Mouse (Mus musculus): ENCODE results near the gene Pibf1. TPM values are rescaled to one million over a fixed set of nuclear protein-coding genes. Genes with fewer than 3 reads are reported as not detected.

Pibf1 gene
- polyA plus RNA-seq, 1 experiment: 13.0 TPM

DNA sequence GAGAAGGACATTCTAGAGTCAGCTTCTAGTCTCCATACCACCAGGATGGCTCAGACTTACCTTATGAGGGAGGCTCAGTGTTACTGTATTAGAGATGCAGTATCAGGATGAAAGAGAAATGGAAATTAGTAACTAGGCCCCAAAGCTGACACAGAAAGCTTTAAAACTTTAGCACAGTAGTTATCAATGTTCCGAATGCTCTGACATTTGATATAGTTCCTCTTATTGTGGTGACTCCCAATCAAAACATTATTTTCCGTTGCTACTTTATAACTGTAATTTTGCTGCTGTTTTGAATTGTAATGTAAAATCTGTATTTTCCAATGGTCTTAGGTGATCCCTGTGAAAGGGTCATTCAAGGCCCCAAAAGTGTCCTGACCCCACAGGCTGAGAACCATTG, 7.4 kb downstream of the Pibf1 start:
- Histone ChIP-seq H3K4me1 (ENCODE audit: control insufficient read depth, insufficient read depth, low read length) (peaks cover 25% of the 10 kb centered on the region), H3K4me3 (ENCODE audit: insufficient read depth, low read length) (no peak overlapping the region), H3K27ac (ENCODE audit: insufficient read depth, low read depth, low read length) (no peak overlapping the region)
- no peak for TF ChIP-seq POLR2A (IDR thresholded peaks at IDR 0.05; ENCODE audit: borderline replicate concordance, low read depth, low read length)

DNA sequence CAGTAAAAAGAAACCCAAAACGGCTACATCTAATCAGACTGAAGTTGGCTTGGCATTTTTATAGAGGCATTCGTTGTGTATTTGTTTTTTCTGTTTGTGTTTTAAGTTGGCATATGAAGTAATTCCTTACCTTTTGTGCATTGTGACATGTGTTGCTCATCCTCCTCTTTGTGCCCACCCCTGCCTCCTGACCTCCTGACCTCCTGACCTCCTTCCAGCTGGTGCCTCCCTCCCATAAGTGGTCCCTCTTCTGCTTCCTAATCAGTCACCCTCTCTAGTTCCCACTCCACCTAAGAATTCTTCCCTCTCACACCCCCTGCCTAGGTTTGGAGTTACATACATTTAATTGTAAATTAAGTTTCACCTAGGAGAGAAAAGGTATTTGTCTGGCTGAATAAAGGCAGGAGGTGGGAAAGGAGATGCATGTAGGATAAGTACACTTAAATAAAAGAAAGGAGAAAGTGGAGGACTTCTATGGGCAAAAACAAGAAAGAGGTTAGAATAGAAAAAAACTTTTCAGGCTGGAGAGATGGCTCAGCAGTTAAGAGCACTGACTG, 8.5 kb downstream of the Pibf1 start:
- H3K27ac ChIP-seq (ENCODE audit: insufficient read depth, low read depth, low read length): no peak overlapping the region
- no peak for TF ChIP-seq CTCF (IDR thresholded peaks at IDR 0.05; ENCODE audit: low read depth, low read length)
- TF ChIP-seq POLR2A (IDR thresholded peaks at IDR 0.05; ENCODE audit: borderline replicate concordance, low read depth, low read length): no peak

DNA sequence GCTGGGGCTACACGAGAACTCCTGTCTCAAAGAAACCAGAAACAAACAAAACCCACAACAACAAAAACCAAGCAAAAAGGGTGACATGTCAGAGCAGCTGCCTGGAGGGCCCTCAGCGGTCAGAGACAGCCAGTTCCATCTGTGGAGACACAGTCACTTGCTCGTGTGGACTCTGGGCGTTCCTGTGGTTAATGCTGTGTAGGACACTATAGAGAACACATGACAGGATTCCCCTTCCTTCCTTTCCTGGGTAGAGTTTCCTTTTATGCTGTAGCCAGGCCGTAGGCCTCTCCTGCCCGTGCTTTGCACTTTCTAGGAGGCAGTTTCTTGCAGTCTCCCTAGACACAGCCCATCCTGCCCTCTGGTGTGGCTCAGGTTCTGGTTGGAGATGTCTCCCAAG, 9.5 kb downstream of the Pibf1 start:
- H3K4me1 ChIP-seq (ENCODE audit: control insufficient read depth, insufficient read depth, low read length): peaks cover 21% of the 10 kb centered on the region
- H3K4me3 ChIP-seq (ENCODE audit: insufficient read depth, low read length): 0 out of 2 replicates have a peak overlapping the region, but pooled peaks have one; percentile 21
- no peak for TF ChIP-seq POLR2A (IDR thresholded peaks at IDR 0.05; ENCODE audit: borderline replicate concordance, low read depth, low read length)
- no peak for TF ChIP-seq CTCF (IDR thresholded peaks at IDR 0.05; ENCODE audit: low read depth, low read length)
- peak overlapping the region; percentile 90 for H3K27ac ChIP-seq (ENCODE audit: insufficient read depth, low read depth, low read length)

More for the DNA sequence above, 8.5 kb downstream of the Pibf1 start:
- Histone ChIP-seq H3K4me1 (ENCODE audit: control insufficient read depth, insufficient read depth, low read length) (peaks cover 25% of the 10 kb centered on the region), H3K4me3 (ENCODE audit: insufficient read depth, low read length) (no peak overlapping the region)

DNA sequence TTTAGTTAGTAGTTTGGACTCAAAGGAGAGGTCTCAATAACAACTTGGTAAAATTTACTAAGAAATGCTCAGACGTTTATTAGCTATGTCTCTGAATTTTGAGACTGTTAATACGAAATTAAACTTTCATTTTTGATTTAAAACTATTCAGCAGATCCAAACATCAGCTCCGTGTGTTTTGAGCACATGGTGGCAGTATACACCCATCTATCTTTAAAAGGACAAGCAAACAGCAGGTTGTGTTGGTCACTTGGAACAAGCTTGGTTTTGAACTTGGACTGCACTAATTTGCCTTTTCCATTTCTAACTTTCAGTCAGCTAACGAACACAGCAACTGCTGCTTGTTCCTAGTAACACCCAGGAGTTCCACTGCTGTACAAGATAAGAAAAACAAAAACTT, 18.4 kb downstream of the Pibf1 start:
- TF ChIP-seq POLR2A (IDR thresholded peaks at IDR 0.05; ENCODE audit: borderline replicate concordance, low read depth, low read length) (no peak), CTCF (IDR thresholded peaks at IDR 0.05; ENCODE audit: low read depth, low read length) (no peak)
- H3K4me3 ChIP-seq (ENCODE audit: insufficient read depth, low read length): no peak overlapping the region
- H3K4me1 ChIP-seq (ENCODE audit: control insufficient read depth, insufficient read depth, low read length): no peaks in the 10 kb centered on the region
- no peak overlapping the region for H3K27ac ChIP-seq (ENCODE audit: insufficient read depth, low read depth, low read length)

DNA sequence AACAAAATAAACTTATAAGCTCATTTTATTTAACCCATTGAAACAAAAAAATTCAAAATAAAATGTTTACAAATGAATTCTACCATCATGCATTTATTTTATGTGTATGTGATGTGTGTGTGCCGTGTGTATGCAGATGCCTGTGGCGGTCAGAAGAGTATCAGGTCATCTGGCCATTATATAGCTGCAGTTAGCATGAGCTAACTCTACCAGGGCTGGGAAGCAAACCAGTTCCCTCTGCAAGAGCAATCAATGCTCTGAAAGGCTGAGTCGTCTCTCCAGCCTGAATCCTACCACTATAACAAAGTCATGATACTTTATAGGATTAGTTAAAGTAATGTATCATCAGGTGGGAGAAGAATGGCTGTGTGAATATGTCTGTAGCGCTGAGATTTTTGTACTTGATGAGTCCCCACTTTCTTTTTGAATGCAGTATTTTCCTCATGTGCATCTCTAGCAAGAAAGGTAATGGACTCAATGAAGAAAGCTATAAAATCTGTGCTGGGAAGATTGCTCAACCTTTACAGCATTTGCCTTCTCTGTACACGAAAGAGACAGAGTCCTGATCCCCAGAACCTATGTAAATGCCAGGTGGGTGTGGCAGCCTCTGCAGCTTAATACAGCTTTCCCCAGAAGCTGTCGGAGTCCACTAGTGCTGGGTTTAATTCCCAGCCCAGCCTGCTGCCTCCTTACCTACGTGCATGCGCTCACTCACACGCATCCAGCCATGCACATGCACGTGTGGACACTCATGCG, 22.5 kb downstream of the Pibf1 start:
- Histone ChIP-seq H3K4me1 (ENCODE audit: control insufficient read depth, insufficient read depth, low read length) (no peaks in the 10 kb centered on the region), H3K27ac (ENCODE audit: insufficient read depth, low read depth, low read length) (no peak overlapping the region), H3K4me3 (ENCODE audit: insufficient read depth, low read length) (no peak overlapping the region)
- no peak for TF ChIP-seq POLR2A (IDR thresholded peaks at IDR 0.05; ENCODE audit: borderline replicate concordance, low read depth, low read length)
- TF ChIP-seq CTCF (IDR thresholded peaks at IDR 0.05; ENCODE audit: low read depth, low read length): no peak

DNA sequence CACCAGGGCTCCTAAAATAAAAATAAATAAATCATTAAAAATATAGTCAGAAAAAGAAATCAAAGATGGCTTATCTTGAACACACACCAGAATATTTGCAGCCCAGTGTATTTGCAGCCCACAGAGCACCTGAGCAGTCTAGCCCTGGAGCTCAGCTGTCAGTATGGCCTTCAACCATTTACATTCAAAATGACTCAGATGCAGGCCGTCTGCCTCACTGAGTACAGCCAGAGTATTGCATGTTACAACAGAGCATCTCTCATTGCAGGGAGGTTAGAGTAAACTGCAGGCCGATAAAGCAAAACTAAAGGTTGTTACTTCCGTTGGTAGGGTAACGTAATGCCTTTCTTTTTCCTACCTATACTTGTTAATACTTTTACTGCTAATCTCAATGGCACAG, 24.9 kb downstream of the Pibf1 start:
- no peak overlapping the region for H3K27ac ChIP-seq (ENCODE audit: insufficient read depth, low read depth, low read length)
- no peak for TF ChIP-seq CTCF (IDR thresholded peaks at IDR 0.05; ENCODE audit: low read depth, low read length)
- no peak for TF ChIP-seq POLR2A (IDR thresholded peaks at IDR 0.05; ENCODE audit: borderline replicate concordance, low read depth, low read length)
- H3K4me3 ChIP-seq (ENCODE audit: insufficient read depth, low read length): no peak overlapping the region
- no peaks in the 10 kb centered on the region for H3K4me1 ChIP-seq (ENCODE audit: control insufficient read depth, insufficient read depth, low read length)

DNA sequence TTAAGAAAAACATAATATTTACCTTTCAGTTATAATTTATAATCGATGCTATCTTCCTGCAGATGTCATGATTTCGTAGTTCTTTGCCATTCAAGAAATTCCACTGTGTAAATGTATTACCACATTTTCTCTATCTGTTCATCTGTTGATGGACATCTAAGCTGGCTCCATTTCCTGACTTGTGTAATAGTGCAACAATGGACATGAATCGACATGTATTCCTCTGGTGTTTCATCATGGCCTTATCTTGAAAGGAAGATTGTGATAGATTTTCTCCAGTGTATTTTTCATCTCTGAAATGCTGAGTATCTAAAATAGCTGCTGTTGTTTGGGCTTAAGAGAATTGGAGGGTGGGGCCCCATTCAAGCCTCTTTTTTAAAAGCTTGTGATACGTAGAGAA, 27.5 kb downstream of the Pibf1 start:
- Histone ChIP-seq H3K27ac (ENCODE audit: insufficient read depth, low read depth, low read length) (no peak overlapping the region), H3K4me1 (ENCODE audit: control insufficient read depth, insufficient read depth, low read length) (no peaks in the 10 kb centered on the region), H3K4me3 (ENCODE audit: insufficient read depth, low read length) (no peak overlapping the region)
- no peak for TF ChIP-seq CTCF (IDR thresholded peaks at IDR 0.05; ENCODE audit: low read depth, low read length)
- no peak for TF ChIP-seq POLR2A (IDR thresholded peaks at IDR 0.05; ENCODE audit: borderline replicate concordance, low read depth, low read length)

DNA sequence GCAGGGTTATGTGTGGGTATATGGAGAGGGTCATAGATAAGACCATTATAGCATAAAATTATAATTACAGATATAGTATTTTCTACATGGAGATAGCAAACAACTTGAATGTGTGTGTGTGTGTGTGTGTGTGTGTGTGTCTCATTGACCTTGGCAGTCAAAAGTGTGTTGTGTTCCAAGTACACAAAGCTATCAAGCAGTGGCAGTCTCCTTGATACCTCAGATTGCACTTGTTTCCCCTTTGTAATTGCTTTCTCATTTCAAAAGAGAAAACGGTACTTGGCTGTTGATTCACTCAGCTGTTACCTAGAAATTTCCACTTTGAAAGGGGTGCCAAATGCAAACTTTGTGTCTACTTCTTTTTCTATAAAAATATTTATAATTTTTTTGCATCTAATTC, 28.3 kb downstream of the Pibf1 start:
- H3K4me3 ChIP-seq (ENCODE audit: insufficient read depth, low read length): no peak overlapping the region
- TF ChIP-seq POLR2A (IDR thresholded peaks at IDR 0.05; ENCODE audit: borderline replicate concordance, low read depth, low read length) (no peak), CTCF (IDR thresholded peaks at IDR 0.05; ENCODE audit: low read depth, low read length) (no peak)

DNA sequence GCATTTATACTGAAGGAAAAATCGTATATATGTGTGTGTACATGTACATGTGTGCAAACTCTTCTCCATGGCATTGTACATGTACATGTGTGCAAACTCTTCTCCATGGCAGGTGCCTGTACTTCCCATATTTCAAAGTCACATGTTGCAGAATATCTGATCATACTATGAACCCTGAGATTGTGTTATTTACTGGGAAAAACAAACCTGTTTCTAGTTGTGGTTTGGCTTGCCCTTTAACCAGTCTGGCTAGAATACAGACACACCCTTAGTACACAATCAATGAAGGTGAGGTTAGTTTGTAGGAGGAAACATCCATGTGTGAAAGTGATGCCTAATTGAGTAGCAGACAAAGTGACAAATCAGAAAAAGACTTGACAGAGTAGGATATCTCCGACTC, 29.8 kb downstream of the Pibf1 start:
- no peak for TF ChIP-seq CTCF (IDR thresholded peaks at IDR 0.05; ENCODE audit: low read depth, low read length)
- TF ChIP-seq POLR2A (IDR thresholded peaks at IDR 0.05; ENCODE audit: borderline replicate concordance, low read depth, low read length): no peak
- no peak overlapping the region for H3K27ac ChIP-seq (ENCODE audit: insufficient read depth, low read depth, low read length)
- no peak overlapping the region for H3K4me3 ChIP-seq (ENCODE audit: insufficient read depth, low read length)
- no peaks in the 10 kb centered on the region for H3K4me1 ChIP-seq (ENCODE audit: control insufficient read depth, insufficient read depth, low read length)

More for the DNA sequence above, 28.3 kb downstream of the Pibf1 start:
- Histone ChIP-seq H3K27ac (ENCODE audit: insufficient read depth, low read depth, low read length) (no peak overlapping the region), H3K4me1 (ENCODE audit: control insufficient read depth, insufficient read depth, low read length) (no peaks in the 10 kb centered on the region)

DNA sequence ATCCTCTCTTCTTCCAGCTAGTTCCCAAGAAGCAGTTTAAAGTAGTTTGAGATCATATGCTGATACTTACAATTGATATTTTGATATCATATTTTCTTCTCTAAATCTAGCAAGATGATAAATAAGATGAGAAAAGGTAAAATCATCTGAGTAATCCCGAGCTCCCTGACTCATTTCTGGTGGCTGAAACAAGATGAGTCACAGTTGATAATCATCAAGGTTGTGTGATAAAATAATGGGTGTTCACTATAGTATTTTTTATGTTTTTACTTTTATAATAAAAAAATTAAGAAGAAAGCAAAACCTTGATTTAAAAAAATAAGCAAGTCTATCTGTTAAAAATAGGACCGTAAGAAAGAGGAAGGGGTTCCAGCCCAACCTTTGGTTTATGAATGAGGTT, 34.8 kb downstream of the Pibf1 start:
- TF ChIP-seq CTCF (IDR thresholded peaks at IDR 0.05; ENCODE audit: low read depth, low read length): no peak
- no peak for TF ChIP-seq POLR2A (IDR thresholded peaks at IDR 0.05; ENCODE audit: borderline replicate concordance, low read depth, low read length)
- Histone ChIP-seq H3K27ac (ENCODE audit: insufficient read depth, low read depth, low read length) (no peak overlapping the region), H3K4me3 (ENCODE audit: insufficient read depth, low read length) (no peak overlapping the region), H3K4me1 (ENCODE audit: control insufficient read depth, insufficient read depth, low read length) (no peaks in the 10 kb centered on the region)
